Mouse (Mus musculus) monocyte, adult 2 months (primary cell): Measurements from ENCODE around the gene Anxa8.

Experiments used
- DNase-seq, 2 experiments: peaks; one replicate each; pipeline ENCODE4 v3.0.0; 2022; ENCODE audit warnings: low spot score in 2 of 2, low read depth in 1 of 2

The Anxa8 gene

GRCm38 (mm10) chr14:34119046-34119723 lies 33.4 kb downstream of the Anxa8 start:
- no peak for DNase-seq

DNA sequence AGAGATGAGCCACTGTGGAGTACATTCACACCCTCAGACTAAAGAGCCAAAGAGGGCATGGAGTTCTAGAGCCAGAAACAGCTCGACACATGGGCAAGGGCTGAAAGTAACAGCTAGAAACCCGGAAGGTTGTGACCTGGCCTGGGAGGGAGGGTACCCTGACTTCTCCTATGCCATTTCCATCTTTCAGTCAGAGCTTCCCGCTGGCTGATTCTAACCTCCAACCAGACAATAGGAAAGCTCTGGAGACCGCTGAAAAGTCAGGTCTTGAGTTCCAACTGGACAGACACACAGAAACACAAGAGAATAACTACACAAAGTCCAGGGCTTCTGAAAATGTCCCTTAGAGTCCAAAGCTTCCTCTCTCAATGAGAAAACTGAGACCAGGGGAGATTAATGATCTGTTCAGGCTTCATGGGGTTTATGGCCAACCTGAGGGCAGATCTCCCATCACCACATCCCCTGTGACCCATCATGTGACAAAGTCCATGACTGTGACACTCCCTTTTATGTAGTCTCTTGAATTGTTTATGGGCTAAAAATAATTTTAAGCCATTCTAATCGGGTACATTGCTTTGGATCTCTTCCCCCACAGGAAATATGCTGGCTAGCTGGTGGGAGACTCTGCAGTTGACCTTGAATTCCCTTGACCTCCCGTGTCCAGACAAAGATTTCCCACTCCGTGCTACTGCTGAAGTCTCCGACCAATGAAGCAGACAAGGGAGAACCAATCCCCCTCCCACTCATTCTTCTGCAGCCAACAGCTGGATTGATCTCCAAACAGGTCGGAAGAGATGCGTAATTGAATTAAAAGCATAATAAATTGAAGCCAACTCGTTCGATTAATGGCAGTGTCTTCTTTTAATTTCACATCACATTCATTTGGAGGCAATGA lies 34.5 kb downstream of the Anxa8 start:
- DNase-seq: no peak

DNA sequence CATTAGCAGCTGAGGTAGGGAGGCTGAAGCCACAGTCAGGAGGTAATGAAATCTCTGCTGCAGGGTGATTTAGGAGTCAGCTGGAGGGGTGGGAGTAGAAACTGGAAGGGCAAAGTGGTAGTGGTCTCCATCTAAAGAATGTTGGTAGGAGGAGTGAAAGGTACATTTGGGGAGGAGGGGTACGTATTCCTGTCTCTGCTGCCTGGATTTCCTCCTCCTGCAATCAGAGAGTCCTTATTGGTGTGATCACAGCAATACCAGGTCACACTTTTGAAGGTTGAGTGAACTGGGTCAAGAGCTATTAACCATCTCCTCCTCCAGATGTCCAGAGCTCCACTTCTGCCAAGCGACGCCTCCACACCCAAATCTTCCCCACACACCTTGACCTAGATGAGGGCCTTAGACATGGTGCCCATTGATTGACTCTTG lies 35.2 kb downstream of the Anxa8 start:
- DNase-seq: no peak

DNA sequence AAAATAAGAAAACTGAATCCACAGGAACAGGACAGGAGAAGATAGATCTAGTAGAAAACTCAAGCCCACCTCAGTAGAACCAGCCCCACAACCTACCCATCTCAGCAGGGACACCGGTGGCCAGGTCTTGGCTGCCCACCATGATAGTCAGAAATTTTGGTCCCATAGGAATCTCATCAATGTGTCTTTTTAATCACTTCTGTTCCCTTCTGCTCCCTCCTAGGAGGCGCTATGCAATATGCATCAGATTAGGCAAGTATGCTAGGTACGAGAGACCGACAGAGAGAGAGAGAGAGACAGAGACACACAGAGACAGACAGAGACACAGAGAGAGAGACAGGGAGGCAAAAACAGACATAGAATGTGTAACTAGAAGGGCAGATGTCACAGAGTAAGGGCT lies 35.9 kb downstream of the Anxa8 start:
- no peak for DNase-seq

- DNase-seq: no peak
Observed at GRCm38 (mm10) chr14:34131216-34131615, 45.4 kb downstream of the Anxa8 start.

DNA sequence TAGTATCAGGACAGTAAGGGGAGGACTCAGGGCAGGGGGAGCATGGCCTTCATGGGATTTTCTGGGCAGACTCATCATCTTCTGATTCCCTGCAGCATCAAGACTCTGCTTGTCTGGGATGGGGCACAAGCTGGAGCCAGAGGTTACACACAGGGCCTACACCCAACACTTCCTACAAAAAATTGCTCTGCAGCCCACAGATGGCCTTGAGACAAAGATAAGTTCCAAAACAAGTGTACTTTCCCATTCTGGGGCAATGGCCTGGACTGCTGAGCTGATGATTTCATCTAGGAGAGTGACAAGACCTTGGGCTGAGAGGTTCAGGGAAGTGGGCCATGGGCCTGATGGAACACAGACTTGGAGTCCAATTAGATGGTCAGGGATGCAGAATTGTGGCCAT lies 49.6 kb downstream of the Anxa8 start:
- no peak for DNase-seq

DNA sequence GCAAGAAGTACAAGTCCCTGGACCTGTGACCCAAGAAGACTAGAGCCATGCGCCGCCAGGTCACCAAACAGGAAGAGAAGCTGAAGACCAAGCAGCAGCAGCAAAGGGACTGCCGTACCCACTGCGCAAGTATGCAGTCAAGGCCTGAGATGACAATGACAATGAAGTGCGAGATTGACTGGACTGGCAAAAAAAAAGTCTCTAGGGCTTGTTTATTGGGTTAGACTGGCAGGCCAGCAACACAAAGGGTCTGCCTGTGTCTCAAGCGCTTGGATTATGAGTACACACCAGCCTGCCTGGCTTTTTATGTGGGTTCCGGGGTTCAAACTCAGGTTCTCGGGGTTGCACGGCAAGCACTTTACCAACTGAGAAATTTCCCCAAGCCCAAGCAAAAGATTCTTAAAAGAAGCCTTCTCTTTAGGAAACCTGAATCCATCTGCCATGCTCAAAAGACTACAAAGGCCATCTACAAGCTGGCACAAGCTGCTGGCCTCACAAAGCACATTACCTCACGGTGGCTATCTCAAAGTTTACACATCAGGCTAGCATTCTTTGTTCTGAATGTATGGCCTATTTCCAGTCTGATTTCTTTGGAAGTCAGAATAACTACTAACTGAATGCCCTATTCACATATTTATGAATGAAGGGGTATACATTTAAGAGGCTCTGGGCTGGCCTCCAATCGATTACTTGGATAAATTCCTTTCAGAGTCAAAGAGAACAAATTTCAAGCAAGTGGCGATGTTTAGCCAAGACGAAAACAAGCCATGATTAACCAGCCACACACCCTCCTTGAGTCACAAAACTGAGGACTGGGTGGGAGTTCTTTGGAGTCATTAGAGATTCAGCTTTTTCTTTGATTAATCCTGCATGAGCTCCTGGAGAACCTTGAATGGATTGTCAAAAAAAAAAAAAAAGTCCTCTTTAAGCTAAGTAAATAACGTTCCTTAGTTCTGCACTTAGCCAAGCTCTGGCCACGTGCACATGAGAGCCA lies 54.2 kb downstream of the Anxa8 start:
- no peak for DNase-seq

DNA sequence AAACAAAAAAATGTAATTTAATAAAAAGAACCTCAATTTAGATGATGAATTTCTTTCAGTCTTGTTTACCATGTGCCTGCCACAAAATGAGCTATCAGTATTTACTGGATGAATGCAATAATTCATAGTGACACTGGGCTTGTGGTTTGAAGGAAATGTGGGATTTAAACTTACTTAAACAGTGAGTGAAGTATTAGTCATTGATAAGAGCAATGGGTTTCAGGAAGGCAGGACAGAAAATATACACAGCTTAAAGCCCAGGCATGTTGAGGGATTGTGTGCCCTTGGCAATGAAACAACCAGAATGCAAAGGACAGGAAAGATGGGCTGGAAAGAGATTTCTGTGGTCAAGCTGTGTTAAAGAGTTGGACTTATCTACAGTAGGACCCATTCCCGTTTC lies 56.5 kb downstream of the Anxa8 start:
- DNase-seq: no peak

- DNase-seq: no peak
Observed at GRCm38 (mm10) chr14:34142915-34143314, 57.1 kb downstream of the Anxa8 start.
